21 mouse cellular contexts compared by ENCODE assay signal in the genomic region with DNA sequence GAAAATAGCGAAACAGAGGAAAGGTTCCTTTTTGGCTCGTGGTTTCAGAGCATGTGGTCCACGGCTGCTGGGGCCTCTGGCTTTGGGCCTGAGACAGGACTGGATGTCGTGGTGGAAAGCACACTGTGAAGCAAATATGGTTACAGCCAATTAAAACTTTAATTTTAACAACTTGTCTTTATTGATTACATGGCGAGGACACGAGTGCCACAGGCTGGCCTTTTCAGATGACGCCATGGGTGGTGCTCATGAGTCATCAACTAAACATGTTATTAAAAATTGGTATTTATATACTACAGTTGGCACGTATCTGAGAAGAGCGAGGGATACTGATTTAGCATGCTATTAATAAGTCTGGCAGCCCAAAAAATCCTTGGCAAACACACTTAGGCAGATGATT. TPM values are rescaled to one million over a fixed set of nuclear protein-coding genes. Genes with fewer than 3 reads are reported as not detected.
DNase-seq lines count a peak whose midpoint lies in the region; ATAC-seq and TF ChIP-seq lines count a peak whose summit lies in the region.
"Had no signal": no experiment of that assay in that cellular context is flagged by ENCODE, and none has a peak within 500 bp of the region (broad histone marks: within the 10 kb centered on the region; RNA-seq: fewer than 3 reads in every experiment).

No protein-coding gene starts in this region.

- TF ChIP-seq POLR2A in brain, embryonic 14.5 days (IDR thresholded peaks at IDR 0.05; ENCODE audit: borderline replicate concordance, extremely low read depth, insufficient read depth, insufficient read length, poor library complexity, severe bottlenecking) = no peak

- no peak for ATAC-seq in forebrain, embryonic 14.5 days
- no peak for ATAC-seq in forebrain, embryonic 12.5 days (ENCODE audit: low FRiP score)
- ATAC-seq: intestine, embryonic 16.5 days; liver, postnatal 0 days had no signal

- H3K9me3 ChIP-seq in forebrain, embryonic 14.5 days (replicated peaks; ENCODE audit: control insufficient read depth, low read length) = no peaks in the 10 kb centered on the region
- H3K9me3 ChIP-seq in forebrain, embryonic 12.5 days = no peaks in the 10 kb centered on the region
- H3K9me3 ChIP-seq in limb, embryonic 10.5 days (replicated peaks) = no peaks in the 10 kb centered on the region
- H3K9me3 ChIP-seq: embryonic facial prominence, embryonic 13.5 days; hindbrain, embryonic 10.5 days; kidney, embryonic 15.5 days had no signal

- 65% methylated on average over 9 of the region's 9 CpGs for WGBS in forebrain, embryonic 14.5 days
- 87% methylated on average over 9 of the region's 9 CpGs for WGBS in forebrain, embryonic 12.5 days
- 89% methylated on average over 9 of the region's 9 CpGs for WGBS in limb, embryonic 10.5 days

- TF ChIP-seq CTCF in brain, embryonic 14.5 days (IDR thresholded peaks at IDR 0.05; ENCODE audit: borderline replicate concordance, extremely low read depth, insufficient read depth, insufficient read length) = no peak

- no peak overlapping the region for H3K4me2 ChIP-seq in forebrain, embryonic 14.5 days (ENCODE audit: low read length)
- no peak overlapping the region for H3K4me2 ChIP-seq in forebrain, embryonic 12.5 days
- H3K4me2 ChIP-seq: embryonic facial prominence, embryonic 13.5 days; kidney, embryonic 15.5 days had no signal

- H3K4me1 ChIP-seq in forebrain, embryonic 14.5 days (ENCODE audit: control insufficient read depth, insufficient read depth, low read length) = 0 out of 2 replicates have a peak, but pooled peaks cover 4% of the 10 kb centered on the region
- H3K4me1 ChIP-seq in forebrain, embryonic 12.5 days = peaks cover 9% of the 10 kb centered on the region; the same call in 1 of the 2 replicates
- H3K4me1 ChIP-seq in limb, embryonic 10.5 days = no peaks in the 10 kb centered on the region
- H3K4me1 ChIP-seq: embryonic facial prominence, embryonic 13.5 days; kidney, embryonic 15.5 days had no signal

- peak; percentile 33 for DNase-seq in forebrain, embryonic 14.5 days (ENCODE audit: low spot score)
- peak; percentile 41 for DNase-seq in layer of hippocampus, adult 9-10 months (ENCODE audit: low spot score)
- DNase-seq in layer of hippocampus, postnatal 36 days = no peak
- DNase-seq in brain, embryonic 14.5 days (ENCODE audit: low read depth) = peak; percentile 53
- peak; percentile 77 to 87 for DNase-seq in cerebellum, postnatal 14 days
- no peak for DNase-seq in limb, embryonic 10.5 days (ENCODE audit: low spot score)
- DNase-seq in gastrocnemius, postnatal 25 days = no peak
- DNase-seq: adrenal gland, adult 8-10 months; liver; liver, postnatal 0 days; lung, postnatal 36 days; retina, postnatal 1 day; thymus, postnatal 4 days had no signal

- peaks cover 12% of the 10 kb centered on the region; the same call in 1 of the 2 replicates for H3K27me3 ChIP-seq in forebrain, embryonic 14.5 days (replicated peaks; ENCODE audit: control insufficient read depth, insufficient read depth, low read length)
- peaks cover 30% of the 10 kb centered on the region for H3K27me3 ChIP-seq in forebrain, embryonic 12.5 days
- H3K27me3 ChIP-seq in limb, embryonic 10.5 days (ENCODE audit: low read depth, poor library complexity, severe bottlenecking) = peaks cover 35% of the 10 kb centered on the region

- H3K4me3 ChIP-seq in forebrain, embryonic 14.5 days (ENCODE audit: low read depth, low read length) = no peak overlapping the region
- H3K4me3 ChIP-seq in forebrain, embryonic 12.5 days (replicated peaks) = no peak overlapping the region
- no peak overlapping the region for H3K4me3 ChIP-seq in limb, embryonic 10.5 days
- H3K4me3 ChIP-seq: embryonic facial prominence, embryonic 13.5 days; hindbrain, embryonic 10.5 days; kidney, embryonic 15.5 days had no signal

- no peak overlapping the region for H3K27ac ChIP-seq in forebrain, embryonic 14.5 days (ENCODE audit: low read depth, low read length)
- no peak overlapping the region for H3K27ac ChIP-seq in forebrain, embryonic 12.5 days
- no peak overlapping the region for H3K27ac ChIP-seq in limb, embryonic 10.5 days
- H3K27ac ChIP-seq: embryonic facial prominence, embryonic 13.5 days; hindbrain, embryonic 10.5 days; kidney, embryonic 15.5 days had no signal

- no peaks in the 10 kb centered on the region for H3K36me3 ChIP-seq in forebrain, embryonic 14.5 days (ENCODE audit: control insufficient read depth, insufficient read depth, low read length)
- no peaks in the 10 kb centered on the region for H3K36me3 ChIP-seq in forebrain, embryonic 12.5 days (replicated peaks)
- no peaks in the 10 kb centered on the region for H3K36me3 ChIP-seq in limb, embryonic 10.5 days
- H3K36me3 ChIP-seq: embryonic facial prominence, embryonic 13.5 days; hindbrain, embryonic 10.5 days; kidney, embryonic 15.5 days had no signal

- no peak overlapping the region for H3K9ac ChIP-seq in forebrain, embryonic 14.5 days (ENCODE audit: low read length)
- no peak overlapping the region for H3K9ac ChIP-seq in forebrain, embryonic 12.5 days
- H3K9ac ChIP-seq: embryonic facial prominence, embryonic 13.5 days; kidney, embryonic 15.5 days; liver, postnatal 0 days had no signal

RNA-seq across cellular contexts. Expression of a gene that starts 7.1 kb away (rescaled TPM):
- polyA plus RNA-seq in forebrain, embryonic 14.5 days (2014; fragmentation: Nextera tagmentation; extraction: Ambion mirVana) = 0.05 TPM in 1 of 2 replicates, not detected in the other
- 0.18 and 0.29 TPM in 2 replicates for polyA plus RNA-seq in forebrain, embryonic 12.5 days (2016; fragmentation: Nextera tagmentation; extraction: Ambion mirVana)
- total RNA-seq in layer of hippocampus, postnatal 36 days (2021) = 1 to 10 TPM; 1.7 to 2.0 TPM
- 0.05 and 0.07 TPM in 2 replicates for polyA plus RNA-seq in brain, embryonic 14.5 days (2012; rRNA removed)
- 1.1 and 1.3 TPM in 2 replicates for polyA plus RNA-seq in limb, embryonic 10.5 days (2016; fragmentation: Nextera tagmentation; extraction: Ambion mirVana)
- not detected for total RNA-seq in gastrocnemius, postnatal 25 days (2021)
- total RNA-seq: CH12.LX; monocyte, adult 5-6 weeks had no signal
- polyA plus RNA-seq: testis, adult 2 months had no signal

RNA-seq across cellular contexts. Expression of a gene that starts 41.3 kb away (rescaled TPM):
- polyA plus RNA-seq in forebrain, embryonic 14.5 days (2014; fragmentation: Nextera tagmentation; extraction: Ambion mirVana) = 149 and 167 TPM in 2 replicates
- polyA plus RNA-seq in forebrain, embryonic 12.5 days (2016; fragmentation: Nextera tagmentation; extraction: Ambion mirVana) = 302 and 335 TPM in 2 replicates
- 100 to 1,000 TPM; 102 to 114 TPM for total RNA-seq in layer of hippocampus, postnatal 36 days (2021)
- 111 and 133 TPM in 2 replicates for polyA plus RNA-seq in brain, embryonic 14.5 days (2012; rRNA removed)
- polyA plus RNA-seq in limb, embryonic 10.5 days (2016; fragmentation: Nextera tagmentation; extraction: Ambion mirVana) = 340 and 390 TPM in 2 replicates
- 10 to 100 TPM; 75.1 to 79.4 TPM for total RNA-seq in gastrocnemius, postnatal 25 days (2021)

Comparison
In these comparisons a context has a peak if more than half of its experiments do, and no peak if none do; other contexts are left out.
1. DNase-seq: peak in forebrain, embryonic 14.5 days (single experiment), layer of hippocampus, adult 9-10 months (single experiment), brain, embryonic 14.5 days (single experiment) and cerebellum, postnatal 14 days (2 of 2); none in layer of hippocampus, postnatal 36 days (0 of 2), limb, embryonic 10.5 days (single experiment) and gastrocnemius, postnatal 25 days (single experiment).